Mouse (Mus musculus): ENCODE measurements around the gene Gse1.

DNA sequence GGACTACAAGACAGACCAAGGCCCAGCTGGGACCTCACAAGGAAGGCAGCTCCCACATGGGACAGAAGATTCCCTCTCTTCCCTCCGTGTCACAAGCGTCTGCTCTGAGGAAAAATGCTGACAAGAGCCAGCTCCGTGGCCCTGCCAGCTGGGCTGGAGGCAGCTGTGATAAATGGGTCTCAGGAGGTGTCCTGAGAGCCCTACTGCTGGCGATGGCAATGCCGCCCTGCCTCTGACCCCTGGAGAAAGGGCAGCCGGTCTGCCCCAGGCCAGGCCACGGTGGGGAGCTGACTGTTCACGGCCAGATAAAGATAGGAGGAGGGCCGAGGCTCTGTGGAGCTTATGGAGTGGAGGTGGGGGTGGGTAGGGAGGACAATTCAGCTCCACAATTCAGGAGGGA lies 193.4 kb downstream of the Gse1 start:
- TF ChIP-seq CTCF (IDR thresholded peaks at IDR 0.05; ENCODE audit: extremely low read depth, insufficient read length, insufficient replicate concordance, low read depth, low read length) (no peak), POLR2A (IDR thresholded peaks at IDR 0.05; ENCODE audit: low read depth, low read length) (no peak)
